Mouse (Mus musculus): ENCODE measurements around the gene Mettl5. TPM values are rescaled to one million over a fixed set of nuclear protein-coding genes. Genes with fewer than 3 reads are reported as not detected.

The Mettl5 gene
- total and polyA plus RNA-seq, 3 experiments: 19.6 to 42.2 (median 40.4) TPM

DNA sequence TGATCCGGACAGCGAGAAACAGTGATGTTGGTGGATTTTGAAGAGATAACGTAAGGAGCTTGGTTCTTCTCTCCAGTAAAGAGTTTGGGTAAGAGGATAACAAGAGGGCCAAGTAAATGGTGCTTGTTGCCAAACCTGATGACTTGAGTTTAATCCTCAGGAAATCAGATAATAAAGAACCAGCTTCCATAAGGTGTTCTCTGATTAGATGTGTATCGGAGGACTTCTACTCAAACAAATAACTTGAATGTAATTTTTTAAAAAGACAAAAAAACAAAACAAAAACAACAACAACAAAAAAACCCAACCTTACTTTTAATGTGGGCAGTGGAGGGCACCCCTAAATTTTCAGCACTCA lies 10.8 kb upstream of the Mettl5 start:
- in situ Hi-C loops (cut with MboI; ENCODE audit: low pct_ligation_motif_present, low pct_unique_long_range_greater_than_20kb, low sequenced_read_pairs) (no loop called here), dilution Hi-C loops (cut with MboI; ENCODE audit: extremely low pct_ligation_motif_present, extremely low pct_unique_long_range_greater_than_20kb, low sequenced_read_pairs) (no loop called here)
- Histone ChIP-seq H3K36me3 (replicated peaks in 1 of 2; ENCODE audit: control insufficient read depth in 1 of 2, insufficient read depth in 1 of 2, low read length in 1 of 2) (peaks cover 0 to 9% of the 10 kb centered on the region in 2 experiments), H3K4me3 (replicated peaks in 1 of 3; ENCODE audit: low read depth in 2 of 3, low read length in 2 of 3, poor library complexity in 1 of 3) (no peak overlapping the region), H3K4me2 (ENCODE audit: insufficient read depth, low read depth, poor library complexity, severe bottlenecking) (no peak overlapping the region), H3K79me2 (replicated peaks; ENCODE audit: control insufficient read depth, extremely low read depth, insufficient read depth, poor library complexity, severe bottlenecking) (peaks cover 39% of the 10 kb centered on the region), H3K4me1 (ENCODE audit: control insufficient read depth in 1 of 2, insufficient read depth in 2 of 2) (peaks cover 0 to 18% of the 10 kb centered on the region in 2 experiments; a peak in 2 of 4 replicates), H3K9ac (ENCODE audit: insufficient read depth, low read depth) (no peak overlapping the region), H3K27ac (ENCODE audit: insufficient read depth, low read depth) (no peak overlapping the region), H3K9me3 (replicated peaks; ENCODE audit: low read length) (no peaks in the 10 kb centered on the region), H3K27me3 (replicated peaks) (no peaks in the 10 kb centered on the region)
- TF ChIP-seq JUND (conservative IDR thresholded peaks at IDR 0.05; ENCODE audit: low read depth, low read length): no peak
- TF ChIP-seq JUN (IDR thresholded peaks at IDR 0.05; ENCODE audit: insufficient read depth, low read depth, low read length): no peak
- no peak for TF ChIP-seq BHLHE40 (IDR thresholded peaks at IDR 0.05; ENCODE audit: low read depth, low read length)
- no peak for TF ChIP-seq ZMIZ1 (IDR thresholded peaks at IDR 0.05; ENCODE audit: low read depth, low read length)
- no peak for TF ChIP-seq POLR2A (IDR thresholded peaks at IDR 0.05; ENCODE audit: low read depth, low read length)
- TF ChIP-seq NRF1 (IDR thresholded peaks at IDR 0.05; ENCODE audit: low read depth, low read length): no peak
- no peak for TF ChIP-seq MYC (IDR thresholded peaks at IDR 0.05; ENCODE audit: low read depth, low read length)
- no peak for DNase-seq (ENCODE audit: extremely low read depth)

DNA sequence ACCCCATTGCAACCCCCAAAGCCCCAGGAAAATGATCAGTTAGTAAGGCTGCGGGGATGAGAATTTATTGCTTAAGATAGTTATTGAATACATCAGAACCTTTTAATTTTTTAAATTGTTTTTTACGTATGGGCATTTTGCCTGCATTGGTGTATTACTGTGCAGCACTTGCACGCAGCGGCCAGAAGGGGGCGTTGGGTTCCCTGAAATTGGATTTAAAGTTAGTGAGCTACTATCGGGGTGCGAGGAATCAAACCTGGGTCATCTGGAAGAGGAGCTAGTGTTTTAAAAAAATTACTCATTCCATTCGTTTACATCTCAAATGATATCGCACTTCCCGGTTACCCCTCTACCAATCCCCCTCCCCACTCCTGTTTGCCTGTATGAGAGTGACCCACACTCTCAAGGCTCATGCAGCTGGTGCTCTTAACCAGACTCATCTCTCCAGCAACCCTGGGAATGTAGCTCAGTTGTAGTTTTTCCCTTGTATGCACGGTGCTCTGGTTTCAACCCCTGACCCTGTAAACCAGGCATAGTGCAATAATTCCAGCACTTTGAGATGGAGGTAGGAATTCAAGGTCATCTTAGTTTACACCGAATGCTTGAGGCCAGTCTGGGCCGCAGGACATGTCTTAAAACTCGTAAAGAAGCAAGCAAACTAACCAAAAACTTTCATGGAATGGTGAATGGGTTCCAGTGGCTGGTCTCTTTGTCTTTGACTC lies 10.2 kb upstream of the Mettl5 start:
- no peaks in the 10 kb centered on the region for H3K27me3 ChIP-seq (replicated peaks)
- peaks cover 34% of the 10 kb centered on the region for H3K79me2 ChIP-seq (replicated peaks; ENCODE audit: control insufficient read depth, extremely low read depth, insufficient read depth, poor library complexity, severe bottlenecking)
- TF ChIP-seq MYC (IDR thresholded peaks at IDR 0.05; ENCODE audit: low read depth, low read length) (no peak), HCFC1 (IDR thresholded peaks at IDR 0.05; ENCODE audit: low read depth, low read length) (no peak), SIN3A (IDR thresholded peaks at IDR 0.05; ENCODE audit: low read length) (no peak), E2F4 (IDR thresholded peaks at IDR 0.05; ENCODE audit: insufficient replicate concordance, low read depth, low read length) (no peak), CTCF (conservative IDR thresholded peaks at IDR 0.05 in 1 of 2, IDR thresholded peaks at IDR 0.05 in 1 of 2; ENCODE audit: low read depth in 2 of 2, low read length in 2 of 2) (peak; percentile 59 to 62), RAD21 (IDR thresholded peaks at IDR 0.05; ENCODE audit: low read depth, low read length) (peak; percentile 9), EP300 (IDR thresholded peaks at IDR 0.05; ENCODE audit: low read length) (no peak), ELF1 (IDR thresholded peaks at IDR 0.05; ENCODE audit: low read depth, low read length) (no peak), ZC3H11A (IDR thresholded peaks at IDR 0.05; ENCODE audit: low read depth, low read length) (no peak), USF1 (IDR thresholded peaks at IDR 0.05; ENCODE audit: low read depth, low read length) (no peak), ETS1 (conservative IDR thresholded peaks at IDR 0.05; ENCODE audit: low read depth, low read length) (no peak), MAX (IDR thresholded peaks at IDR 0.05; ENCODE audit: low read length) (no peak)
- no peak overlapping the region for H3K4me3 ChIP-seq (replicated peaks in 1 of 3; ENCODE audit: low read depth in 2 of 3, low read length in 2 of 3, poor library complexity in 1 of 3)
- no peak overlapping the region for H3K9ac ChIP-seq (ENCODE audit: insufficient read depth, low read depth)
- dilution Hi-C loops (cut with MboI; ENCODE audit: extremely low pct_ligation_motif_present, extremely low pct_unique_long_range_greater_than_20kb, low sequenced_read_pairs): no loop called here
- in situ Hi-C loops (cut with MboI; ENCODE audit: low pct_ligation_motif_present, low pct_unique_long_range_greater_than_20kb, low sequenced_read_pairs): no loop called here
- H3K36me3 ChIP-seq (replicated peaks in 1 of 2; ENCODE audit: control insufficient read depth in 1 of 2, insufficient read depth in 1 of 2, low read length in 1 of 2): peaks cover 0 to 5% of the 10 kb centered on the region in 2 experiments
- no peaks in the 10 kb centered on the region for H3K9me3 ChIP-seq (replicated peaks; ENCODE audit: low read length)
- DNase-seq (ENCODE audit: extremely low read depth): peak; percentile 22
- no peak overlapping the region for H3K4me2 ChIP-seq (ENCODE audit: insufficient read depth, low read depth, poor library complexity, severe bottlenecking)
- peaks cover 0 to 21% of the 10 kb centered on the region in 2 experiments; a peak in 2 of 4 replicates for H3K4me1 ChIP-seq (ENCODE audit: control insufficient read depth in 1 of 2, insufficient read depth in 2 of 2)
- H3K27ac ChIP-seq (ENCODE audit: insufficient read depth, low read depth): no peak overlapping the region

Measured in CH12.LX (cell line).